Mouse (Mus musculus) hindbrain, embryonic 11.5 days (tissue): ENCODE data around the gene Bicra. TPM values are rescaled to one million over a fixed set of nuclear protein-coding genes. Genes with fewer than 3 reads are reported as not detected.

ENCODE experiments used
- ATAC-seq: fragments of 200-750 bp; cut with Nextera tagmentation; 2 replicates; pipeline ENCODE4 v1.8.0; 2017; ENCODE audit warnings: mild to moderate bottlenecking, moderate TSS enrichment, moderate library complexity; ENCODE audit not compliant: low FRiP score
- DNase-seq: peaks from one replicate; pipeline ENCODE4 v3.0.0-alpha.2; 2015; ENCODE audit warnings: low spot score
- H3K27ac ChIP-seq: fragments of 300-500 bp; sonication (generic); 2 replicates; pipeline ENCODE4 v1.5.1; 2014; ENCODE audit warnings: mild to moderate bottlenecking, low read depth, low read length
- H3K27me3 ChIP-seq: fragments of 300-500 bp; sonication (generic); 2 replicates; pipeline ENCODE4 v1.6.1; 2014; ENCODE audit warnings: mild to moderate bottlenecking, low read length, moderate library complexity, mixed read lengths; ENCODE audit not compliant: control insufficient read depth, insufficient read depth
- H3K36me3 ChIP-seq: fragments of 300-500 bp; sonication (generic); 2 replicates; pipeline ENCODE4 v1.6.1; 2014; ENCODE audit warnings: mild to moderate bottlenecking, low read length, moderate library complexity, mixed read lengths; ENCODE audit not compliant: control insufficient read depth, insufficient read depth
- H3K4me1 ChIP-seq: fragments of 300-500 bp; sonication (generic); replicated peaks from 2 replicates; pipeline ENCODE4 v1.6.1; 2014; ENCODE audit warnings: low read length, mixed read lengths; ENCODE audit not compliant: control insufficient read depth, insufficient read depth
- H3K4me2 ChIP-seq: fragments of 300-500 bp; sonication (generic); replicated peaks from 2 replicates; pipeline ENCODE4 v1.6.1; 2014; ENCODE audit warnings: mild to moderate bottlenecking, low read depth, low read length
- H3K4me3 ChIP-seq: fragments of 300-500 bp; sonication (generic); 2 replicates; pipeline ENCODE4 v1.5.1; 2014; ENCODE audit warnings: low read depth, low read length
- H3K9ac ChIP-seq: fragments of 300-500 bp; sonication (generic); 2 replicates; pipeline ENCODE4 v1.6.1; 2014; ENCODE audit warnings: low read depth, low read length
- H3K9me3 ChIP-seq: fragments of 300-500 bp; sonication (generic); 2 replicates; pipeline ENCODE4 v1.6.1; 2016; ENCODE audit warnings: low read length; ENCODE audit not compliant: control insufficient read depth
- WGBS: fragments of 180-500 bp; shearing (Covaris S2); extraction: QIAGEN DNeasy Blood & Tissue Kit; methylation state at CpG from one replicate; pipeline ENCODE4 v1.1.7; 2014; 5-methylcytosine and 5-hydroxymethylcytosine counted together
- polyA plus RNA-seq: library from polyadenylated mRNA; unstranded; fragments of >200 nt; fragmentation: Nextera tagmentation; extraction: Ambion mirVana; gene quantifications from 2 replicates; pipeline ENCODE4 v1.2.1, GENCODE M21; 2014

Gene Bicra
- polyA plus RNA-seq, 1 experiment from 2014 or later, result 9.2 TPM

DNA sequence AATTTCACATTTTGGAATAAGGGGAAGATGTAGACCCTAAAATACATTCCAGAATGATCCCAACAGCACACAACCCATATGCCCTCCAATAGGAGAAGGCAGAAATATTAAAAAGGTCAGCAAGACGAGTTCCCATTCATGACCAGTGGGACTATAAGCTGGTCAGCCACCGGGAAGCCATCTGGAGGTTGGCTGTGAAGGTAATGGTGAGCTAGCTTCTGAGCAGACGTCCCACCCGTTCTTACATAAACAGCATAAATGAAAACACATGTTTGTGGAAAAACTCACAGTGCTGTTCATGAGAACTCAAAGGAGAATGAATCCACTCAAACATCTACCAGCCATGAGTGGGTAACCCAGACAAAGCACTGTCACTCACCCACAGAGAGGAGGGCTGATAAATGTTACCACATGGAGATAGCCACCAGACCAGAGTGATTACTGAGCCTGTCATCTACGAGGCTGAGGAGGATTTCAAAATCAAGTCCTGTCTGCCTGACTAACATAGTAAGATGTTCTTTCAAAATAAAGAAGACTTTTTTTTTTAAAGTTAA, 33.9 kb downstream of the Bicra start:
- Histone ChIP-seq H3K4me3 (no peak overlapping the region), H3K27ac (no peak overlapping the region), H3K9ac (no peak overlapping the region), H3K4me1 (no peaks in the 10 kb centered on the region), H3K9me3 (no peaks in the 10 kb centered on the region), H3K4me2 (no peak overlapping the region), H3K36me3 (no peaks in the 10 kb centered on the region), H3K27me3 (no peaks in the 10 kb centered on the region)
- DNase-seq (no peak), ATAC-seq (no peak)
- WGBS, result 73% methylated on average over 5 of the region's 5 CpGs

DNA sequence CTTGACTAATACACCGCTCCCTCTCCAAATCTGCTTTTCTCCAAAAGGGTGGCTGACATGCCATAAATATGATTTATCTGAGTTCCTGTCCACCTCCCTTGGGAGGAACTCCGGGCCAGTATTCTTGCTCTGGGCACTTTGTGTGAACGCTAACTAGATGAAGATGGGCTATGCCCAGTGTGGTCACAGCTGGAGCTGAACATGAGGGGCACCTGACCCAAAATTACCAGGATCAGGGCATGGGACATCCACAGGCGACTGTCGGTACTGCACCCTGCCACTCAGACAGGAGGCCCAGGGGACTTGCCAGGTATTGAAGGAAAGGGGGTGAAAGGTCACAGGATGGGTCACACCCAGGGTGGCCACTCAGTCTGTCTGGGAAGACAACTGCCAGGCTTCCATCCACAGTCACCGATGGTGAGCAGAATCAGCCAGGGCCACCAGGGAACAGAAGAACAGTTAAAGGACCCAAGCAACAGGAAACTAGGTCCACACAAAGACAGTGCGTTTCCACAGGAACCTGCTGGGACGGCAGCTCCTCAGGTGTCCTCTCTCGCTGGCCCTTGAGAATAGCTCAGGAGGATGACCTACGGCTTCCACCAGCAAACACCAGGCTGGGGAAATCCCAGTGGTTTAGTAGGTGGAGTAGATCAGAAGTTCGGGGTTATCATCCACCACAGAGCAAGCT, 35.0 kb downstream of the Bicra start:
- H3K4me3 ChIP-seq, result no peak overlapping the region
- H3K27ac ChIP-seq, result no peak overlapping the region
- no peak overlapping the region for H3K4me2 ChIP-seq
- no peaks in the 10 kb centered on the region for H3K27me3 ChIP-seq
- no peaks in the 10 kb centered on the region for H3K4me1 ChIP-seq
- no peaks in the 10 kb centered on the region for H3K36me3 ChIP-seq
- WGBS, result 84% methylated on average over 11 of the region's 11 CpGs
- DNase-seq (peak; percentile 10), ATAC-seq (0 out of 2 replicates have a peak, but pooled peaks have one; percentile 25)
- H3K9ac ChIP-seq, result no peak overlapping the region
- H3K9me3 ChIP-seq, result no peaks in the 10 kb centered on the region

DNA sequence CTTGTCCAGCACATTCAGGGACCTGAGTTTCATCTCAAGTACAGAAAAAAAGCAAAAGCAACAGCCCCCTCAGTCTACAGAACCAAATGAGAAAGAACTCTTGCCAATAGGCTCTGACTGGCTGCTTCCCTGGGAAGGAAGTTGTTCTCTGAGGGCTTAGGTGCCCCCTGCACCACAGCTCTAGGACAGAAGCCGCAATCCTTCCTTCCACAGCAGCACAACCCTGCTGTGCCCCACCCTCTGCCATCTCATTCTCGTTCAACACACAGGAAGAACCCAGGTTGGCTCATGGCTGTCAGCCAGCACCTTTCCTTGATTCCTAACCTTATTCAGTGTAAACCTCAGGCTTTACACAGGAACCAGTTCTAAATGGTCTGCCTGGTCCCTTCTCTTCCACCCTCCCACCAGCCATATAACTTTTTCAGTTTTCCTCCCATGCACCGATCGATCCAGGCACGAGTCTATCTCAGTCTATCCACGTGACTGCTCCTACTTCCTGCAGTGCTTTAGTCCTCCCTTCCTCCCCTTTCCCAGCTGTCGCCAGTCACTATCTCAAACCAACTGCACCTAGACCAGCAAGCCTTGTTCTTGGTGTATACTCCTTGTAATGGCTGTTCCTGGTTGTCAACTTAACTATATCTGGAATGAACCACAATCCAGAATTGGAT, 36.2 kb downstream of the Bicra start:
- ATAC-seq (no peak), DNase-seq (no peak)
- Histone ChIP-seq H3K4me2 (no peak overlapping the region), H3K4me3 (no peak overlapping the region), H3K9ac (no peak overlapping the region), H3K4me1 (no peaks in the 10 kb centered on the region), H3K27me3 (no peaks in the 10 kb centered on the region), H3K9me3 (no peaks in the 10 kb centered on the region), H3K36me3 (no peaks in the 10 kb centered on the region), H3K27ac (no peak overlapping the region)
- WGBS, result 91% methylated on average over 7 of the region's 7 CpGs

DNA sequence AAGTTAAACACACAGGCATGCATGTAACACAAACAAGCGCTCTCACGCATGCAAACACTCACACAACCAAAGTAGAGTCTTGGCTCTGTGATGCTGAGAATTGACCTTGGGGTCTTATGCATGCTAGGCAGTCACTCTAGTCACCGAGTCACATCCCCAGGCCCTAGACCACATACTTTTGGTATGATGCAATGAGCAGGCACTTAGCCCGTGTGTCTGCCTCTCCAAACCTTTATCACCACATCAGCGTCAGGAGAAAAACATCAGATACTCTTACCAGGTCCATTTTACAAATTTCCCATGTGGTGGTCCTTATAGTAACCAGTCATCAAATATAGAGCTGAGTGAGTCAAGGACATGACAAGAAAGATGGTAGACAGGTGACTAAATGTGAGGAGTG, 37.1 kb downstream of the Bicra start:
- H3K36me3 ChIP-seq, result no peaks in the 10 kb centered on the region

DNA sequence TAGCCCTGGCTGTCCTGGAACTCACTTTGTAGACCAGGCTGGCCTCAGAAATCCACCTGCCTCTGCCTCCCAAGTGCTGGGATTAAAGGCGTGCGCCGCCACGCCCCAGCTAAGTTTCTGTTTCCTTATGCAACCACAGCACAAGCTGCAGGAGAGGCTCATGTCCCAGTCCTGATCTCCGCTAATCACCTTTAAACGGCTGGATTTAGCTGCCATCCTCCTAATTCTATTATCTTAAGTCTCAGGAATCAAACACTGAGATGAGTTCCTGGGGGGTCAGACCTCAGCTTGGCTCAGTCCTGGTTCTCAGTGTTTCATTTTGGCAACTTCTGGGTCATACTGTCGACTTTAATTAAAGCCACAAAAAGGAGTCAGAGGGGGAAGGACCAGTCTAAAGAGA, 38.1 kb downstream of the Bicra start:
- no peak overlapping the region for H3K27ac ChIP-seq
- H3K9me3 ChIP-seq, result no peaks in the 10 kb centered on the region
- H3K36me3 ChIP-seq, result no peaks in the 10 kb centered on the region
- no peaks in the 10 kb centered on the region for H3K27me3 ChIP-seq
- no peaks in the 10 kb centered on the region for H3K4me1 ChIP-seq
- ATAC-seq (no peak), DNase-seq (no peak)
- no peak overlapping the region for H3K4me3 ChIP-seq
- 93% methylated on average over 7 of the region's 7 CpGs for WGBS
- no peak overlapping the region for H3K4me2 ChIP-seq
- H3K9ac ChIP-seq, result no peak overlapping the region

More for the DNA sequence above, 37.1 kb downstream of the Bicra start:
- H3K9ac ChIP-seq, result no peak overlapping the region
- no peaks in the 10 kb centered on the region for H3K9me3 ChIP-seq
- DNase-seq (no peak), ATAC-seq (no peak)
- no peaks in the 10 kb centered on the region for H3K27me3 ChIP-seq
- H3K27ac ChIP-seq, result no peak overlapping the region
- no peaks in the 10 kb centered on the region for H3K4me1 ChIP-seq
- no peak overlapping the region for H3K4me3 ChIP-seq
- no peak overlapping the region for H3K4me2 ChIP-seq
- WGBS, result 93% methylated on average over 5 of the region's 5 CpGs

DNA sequence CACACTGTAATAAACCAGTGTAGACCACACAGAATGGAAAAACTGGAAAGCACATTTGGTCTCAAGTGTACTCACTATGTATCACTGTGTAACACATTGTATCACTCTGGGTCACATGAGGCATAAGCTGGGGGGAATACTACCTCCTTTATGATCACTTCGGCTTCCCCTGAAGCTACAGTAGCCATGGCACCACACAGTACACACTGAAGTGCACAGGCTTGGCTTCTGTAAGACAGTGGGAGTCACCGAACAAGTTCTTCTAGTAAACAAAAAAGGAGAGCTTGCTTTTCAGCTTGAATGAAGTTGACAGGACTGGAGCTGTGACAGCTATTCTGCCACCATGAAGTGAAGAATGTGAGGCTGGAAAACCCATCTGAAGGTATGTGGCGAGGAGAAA, 42.7 kb downstream of the Bicra start:
- H3K27me3 ChIP-seq, result no peaks in the 10 kb centered on the region
- H3K27ac ChIP-seq, result no peak overlapping the region
- ATAC-seq (peak; percentile 53; the same call in 1 of the 2 replicates), DNase-seq (no peak)
- 0 out of 2 replicates have a peak, but pooled peaks cover 2% of the 10 kb centered on the region for H3K36me3 ChIP-seq
- no peaks in the 10 kb centered on the region for H3K9me3 ChIP-seq
- H3K4me1 ChIP-seq, result no peaks in the 10 kb centered on the region
- WGBS, result 85% methylated on average over 3 of the region's 3 CpGs
- no peak overlapping the region for H3K4me3 ChIP-seq
- H3K4me2 ChIP-seq, result no peak overlapping the region
- H3K9ac ChIP-seq, result no peak overlapping the region

DNA sequence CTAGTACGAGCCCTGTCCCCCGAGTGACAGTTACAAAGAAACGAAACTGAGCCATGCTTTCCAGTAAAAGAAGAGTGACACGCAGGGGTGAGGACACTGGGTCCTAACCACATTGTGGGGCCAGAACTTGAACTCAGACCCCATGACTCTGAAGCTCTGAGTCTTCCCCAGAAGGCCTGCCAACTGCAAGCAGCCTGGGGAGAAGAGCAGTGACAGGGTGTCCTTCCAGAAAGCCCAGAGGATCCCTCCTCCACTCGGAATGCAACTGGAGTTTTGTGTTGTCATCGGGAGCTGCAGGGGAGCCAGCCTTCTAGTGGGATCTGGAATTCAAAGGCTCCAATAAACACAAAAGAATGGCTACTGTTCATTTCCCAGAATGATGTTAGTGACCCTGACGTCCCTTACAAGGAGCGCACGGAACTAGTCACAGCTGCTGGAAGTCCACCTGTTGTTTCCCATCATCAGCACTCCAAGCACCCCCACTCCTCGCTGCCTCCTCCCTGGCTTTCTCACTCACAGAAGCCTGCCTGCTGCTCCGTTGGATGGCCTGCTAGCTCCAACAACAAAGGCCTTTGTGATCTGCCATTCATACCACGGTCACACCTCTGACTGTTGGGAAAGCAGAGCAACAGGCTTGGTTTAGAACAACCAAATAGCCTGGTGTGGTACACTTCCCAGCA, 43.4 kb downstream of the Bicra start:
- H3K4me1 ChIP-seq, result no peaks in the 10 kb centered on the region
- no peak overlapping the region for H3K4me2 ChIP-seq
- no peaks in the 10 kb centered on the region for H3K27me3 ChIP-seq
- 0 out of 2 replicates have a peak, but pooled peaks cover 2% of the 10 kb centered on the region for H3K36me3 ChIP-seq
- WGBS, result 55% methylated on average over 12 of the region's 12 CpGs
- H3K27ac ChIP-seq, result no peak overlapping the region
- peak; percentile 22; the same call in 1 of the 2 replicates for ATAC-seq
- H3K9ac ChIP-seq, result no peak overlapping the region
- H3K4me3 ChIP-seq, result no peak overlapping the region
- peak; percentile 37 for DNase-seq
- no peaks in the 10 kb centered on the region for H3K9me3 ChIP-seq

DNA sequence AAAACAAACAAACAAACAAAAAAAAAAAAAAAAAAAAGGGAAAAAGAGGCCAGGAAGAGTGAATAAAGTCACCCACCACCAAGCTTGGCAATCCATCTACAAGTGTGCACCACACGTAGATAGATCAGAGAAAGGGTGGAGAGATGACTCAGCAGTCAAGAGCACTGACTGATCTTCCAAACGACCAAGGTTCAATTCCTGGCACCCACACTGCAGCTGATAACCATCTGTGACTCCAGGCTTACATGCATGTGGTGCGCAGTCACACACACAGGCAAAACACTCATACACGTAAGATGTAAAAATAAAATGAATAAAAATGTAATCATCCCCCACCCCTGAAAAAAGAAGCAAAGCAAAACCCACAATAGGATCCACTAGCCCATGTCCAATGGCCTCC, 44.7 kb downstream of the Bicra start:
- no peak overlapping the region for H3K9ac ChIP-seq
- ATAC-seq, result no peak
- H3K27me3 ChIP-seq, result no peaks in the 10 kb centered on the region
- H3K4me1 ChIP-seq, result no peaks in the 10 kb centered on the region
- 86% methylated on average over 4 of the region's 4 CpGs for whole genome bisulfite sequencing
- H3K27ac ChIP-seq, result no peak overlapping the region
- no peak for DNase-seq
- H3K36me3 ChIP-seq, result 0 out of 2 replicates have a peak, but pooled peaks cover 2% of the 10 kb centered on the region
- H3K4me3 ChIP-seq, result no peak overlapping the region
- H3K9me3 ChIP-seq, result no peaks in the 10 kb centered on the region
- H3K4me2 ChIP-seq, result no peak overlapping the region
